Mouse (Mus musculus) ES-Bruce4 (cell line): Measurements from ENCODE around the gene Slit3. TPM values are rescaled to one million over a fixed set of nuclear protein-coding genes. Genes with fewer than 3 reads are reported as not detected.

Experiments used
- H3K27ac ChIP-seq: 2 replicates; pipeline ENCODE4 v1.5.1; 2012; ENCODE audit warnings: low read length, inconsistent platforms; ENCODE audit not compliant: insufficient read depth
- H3K27me3 ChIP-seq: 2 replicates; pipeline ENCODE4 v1.6.1; 2012; ENCODE audit warnings: mild to moderate bottlenecking, low read length, inconsistent platforms; ENCODE audit not compliant: control insufficient read depth, poor library complexity, insufficient read depth, severe bottlenecking
- H3K36me3 ChIP-seq: 2 replicates; pipeline ENCODE4 v1.6.1; 2012; ENCODE audit warnings: inconsistent platforms, mild to moderate bottlenecking, low read length, moderate library complexity; ENCODE audit not compliant: control insufficient read depth, poor library complexity, insufficient read depth, severe bottlenecking
- H3K4me1 ChIP-seq: one replicate; pipeline ENCODE4 v1.8.1; 2011; ENCODE audit warnings: low read length; ENCODE audit not compliant: control insufficient read depth, insufficient read depth
- H3K4me3 ChIP-seq: 2 replicates; pipeline ENCODE4 v1.5.1; 2011; ENCODE audit warnings: low read depth, mild to moderate bottlenecking, low read length
- H3K9ac ChIP-seq: 2 replicates; pipeline ENCODE4 v1.6.1; 2012; ENCODE audit warnings: low read depth, mild to moderate bottlenecking, inconsistent platforms; ENCODE audit not compliant: poor library complexity, severe bottlenecking
- H3K9me3 ChIP-seq: replicated peaks from 2 replicates; pipeline ENCODE4 v1.6.1; 2012; ENCODE audit warnings: mild to moderate bottlenecking, low read length, inconsistent platforms; ENCODE audit not compliant: control insufficient read depth, poor library complexity, insufficient read depth, severe bottlenecking
- CTCF ChIP-seq: IDR thresholded peaks from one replicate; pipeline ENCODE4 v1.8.1; 2011; ENCODE audit warnings: low read depth, low read length
- EP300 ChIP-seq: IDR thresholded peaks from 2 replicates; pipeline ENCODE4 v1.6.1; 2011; ENCODE audit warnings: low read depth, low read length; ENCODE audit not compliant: insufficient read depth
- POLR2A ChIP-seq: IDR thresholded peaks from one replicate; pipeline ENCODE4 v1.8.1; 2011; ENCODE audit warnings: low read length; ENCODE audit not compliant: insufficient read depth
- polyA plus RNA-seq: library from polyadenylated mRNA; stranded (reverse); fragments of >200 nt; gene quantifications from 2 replicates; pipeline ENCODE4 v1.2.4, GENCODE M21; 2011; ENCODE audit warnings: low read depth; ENCODE audit not compliant: missing spikeins, insufficient read depth, insufficient read length

The Slit3 gene
- polyA plus RNA-seq, 1 experiment, result 2.8 TPM

- TF ChIP-seq POLR2A, result no peak
- TF ChIP-seq CTCF, result no peak
- TF ChIP-seq EP300, result no peak
- H3K4me3 ChIP-seq, result no peak overlapping the region
- H3K9me3 ChIP-seq, result no peaks in the 10 kb centered on the region
- H3K27me3 ChIP-seq, result no peaks in the 10 kb centered on the region
- no peaks in the 10 kb centered on the region for H3K36me3 ChIP-seq
- no peak overlapping the region for H3K9ac ChIP-seq
- no peak overlapping the region for H3K27ac ChIP-seq
- no peaks in the 10 kb centered on the region for H3K4me1 ChIP-seq
These were observed 448.3 kb downstream of the Slit3 start for GRCm38 (mm10) chr11:35569126-35569916.

DNA sequence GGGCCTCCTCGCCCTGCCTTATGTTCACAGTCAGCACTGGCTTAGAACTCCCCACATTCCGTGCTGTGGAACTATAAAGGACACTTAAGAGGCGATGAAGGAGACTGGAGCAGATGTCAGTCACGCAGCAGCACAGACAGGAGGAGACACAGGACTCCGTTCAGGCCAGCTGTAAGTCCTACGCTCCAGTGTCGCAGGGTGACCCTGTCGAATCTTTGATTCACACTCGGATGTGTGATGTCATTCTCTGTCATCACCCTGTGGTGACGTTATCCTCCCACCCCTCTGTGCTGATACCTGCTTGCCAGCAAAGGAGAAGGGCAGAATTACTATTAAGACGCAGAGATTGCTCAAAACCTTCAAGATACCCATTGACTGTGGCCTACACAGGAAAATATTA is 448.9 kb downstream of the Slit3 start:
- Histone ChIP-seq H3K4me3 (no peak overlapping the region), H3K36me3 (no peaks in the 10 kb centered on the region), H3K9ac (no peak overlapping the region), H3K27me3 (no peaks in the 10 kb centered on the region), H3K27ac (no peak overlapping the region), H3K4me1 (no peaks in the 10 kb centered on the region), H3K9me3 (no peaks in the 10 kb centered on the region)
- TF ChIP-seq CTCF (no peak), POLR2A (no peak), EP300 (no peak)

- Histone ChIP-seq H3K27ac (no peak overlapping the region), H3K27me3 (no peaks in the 10 kb centered on the region), H3K4me1 (no peaks in the 10 kb centered on the region), H3K4me3 (no peak overlapping the region), H3K9ac (no peak overlapping the region), H3K36me3 (no peaks in the 10 kb centered on the region), H3K9me3 (no peaks in the 10 kb centered on the region)
- no peak for TF ChIP-seq EP300
- no peak for TF ChIP-seq CTCF
- TF ChIP-seq POLR2A, result no peak
These were observed 450.9 kb downstream of the Slit3 start for GRCm38 (mm10) chr11:35571910-35572309.

DNA sequence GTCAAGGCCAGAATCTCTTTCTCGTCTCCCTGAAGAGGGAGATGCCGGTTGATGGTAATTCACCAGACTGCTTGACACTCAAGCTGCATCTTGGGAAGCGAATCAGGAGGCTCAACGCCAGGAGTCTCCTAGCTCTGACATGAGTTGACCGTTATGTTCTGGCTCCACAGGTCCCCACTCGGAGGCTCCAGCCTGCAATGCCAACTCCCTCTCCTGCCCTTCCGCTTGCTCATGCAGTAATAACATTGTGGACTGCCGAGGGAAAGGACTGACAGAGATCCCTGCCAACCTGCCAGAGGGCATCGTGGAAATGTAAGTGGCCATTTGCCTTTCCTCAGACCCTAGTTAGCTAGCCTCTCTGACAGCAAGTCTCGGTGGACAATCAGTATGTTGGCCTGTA is 457.8 kb downstream of the Slit3 start:
- Histone ChIP-seq H3K9ac (no peak overlapping the region), H3K27ac (no peak overlapping the region), H3K36me3 (no peaks in the 10 kb centered on the region), H3K27me3 (no peaks in the 10 kb centered on the region), H3K9me3 (no peaks in the 10 kb centered on the region; the same call in 1 of the 2 replicates), H3K4me3 (no peak overlapping the region), H3K4me1 (no peaks in the 10 kb centered on the region)
- TF ChIP-seq EP300 (no peak), CTCF (no peak), POLR2A (no peak)

DNA sequence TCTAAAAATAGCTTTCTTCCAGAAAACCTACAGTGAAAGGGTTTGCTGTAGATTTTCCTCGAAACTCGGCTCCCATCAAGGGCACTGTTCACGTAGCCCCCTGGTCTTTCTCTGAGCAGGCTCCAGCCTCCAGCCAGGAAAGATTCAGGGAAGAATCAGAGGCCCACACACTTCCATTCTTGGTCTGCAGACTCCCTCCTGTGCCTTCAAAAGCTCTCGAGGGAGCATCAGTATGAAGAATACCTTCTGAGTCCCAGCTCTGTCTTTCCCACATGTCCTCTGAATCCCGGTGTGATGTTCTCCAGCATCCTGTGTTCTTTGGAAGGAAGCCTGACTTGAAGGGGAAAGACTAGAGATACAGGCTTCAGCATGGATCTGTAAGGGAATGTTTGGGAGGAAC is 461.6 kb downstream of the Slit3 start:
- Histone ChIP-seq H3K36me3 (no peaks in the 10 kb centered on the region), H3K4me1 (no peaks in the 10 kb centered on the region), H3K9ac (no peak overlapping the region), H3K27me3 (no peaks in the 10 kb centered on the region), H3K9me3 (no peaks in the 10 kb centered on the region; the same call in 1 of the 2 replicates), H3K4me3 (no peak overlapping the region), H3K27ac (no peak overlapping the region)
- TF ChIP-seq POLR2A, result no peak

DNA sequence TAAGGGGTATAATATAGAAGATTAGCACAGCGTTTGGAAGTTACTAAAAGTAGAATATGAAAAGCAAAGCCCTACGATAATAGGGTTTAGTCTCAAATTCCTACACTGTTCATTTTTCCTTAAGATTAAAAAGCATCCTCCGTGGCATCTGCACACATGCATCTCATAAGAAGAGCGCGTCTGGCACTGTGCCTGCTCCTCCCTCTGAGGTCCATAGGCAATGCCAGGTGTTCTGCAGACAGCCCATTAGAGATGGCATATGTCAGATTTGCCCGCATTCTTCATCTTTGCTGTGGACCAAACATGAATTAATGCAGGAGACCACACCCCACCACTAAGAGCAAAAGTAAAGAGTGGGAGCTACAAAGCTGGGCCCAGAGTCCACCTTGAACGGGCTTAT is 462.6 kb downstream of the Slit3 start:
- Histone ChIP-seq H3K9me3 (no peaks in the 10 kb centered on the region; the same call in 1 of the 2 replicates), H3K36me3 (no peaks in the 10 kb centered on the region), H3K4me1 (no peaks in the 10 kb centered on the region), H3K4me3 (no peak overlapping the region), H3K27ac (no peak overlapping the region), H3K27me3 (no peaks in the 10 kb centered on the region), H3K9ac (no peak overlapping the region)
- TF ChIP-seq CTCF (no peak), EP300 (no peak), POLR2A (no peak)
